In the genomic region with DNA sequence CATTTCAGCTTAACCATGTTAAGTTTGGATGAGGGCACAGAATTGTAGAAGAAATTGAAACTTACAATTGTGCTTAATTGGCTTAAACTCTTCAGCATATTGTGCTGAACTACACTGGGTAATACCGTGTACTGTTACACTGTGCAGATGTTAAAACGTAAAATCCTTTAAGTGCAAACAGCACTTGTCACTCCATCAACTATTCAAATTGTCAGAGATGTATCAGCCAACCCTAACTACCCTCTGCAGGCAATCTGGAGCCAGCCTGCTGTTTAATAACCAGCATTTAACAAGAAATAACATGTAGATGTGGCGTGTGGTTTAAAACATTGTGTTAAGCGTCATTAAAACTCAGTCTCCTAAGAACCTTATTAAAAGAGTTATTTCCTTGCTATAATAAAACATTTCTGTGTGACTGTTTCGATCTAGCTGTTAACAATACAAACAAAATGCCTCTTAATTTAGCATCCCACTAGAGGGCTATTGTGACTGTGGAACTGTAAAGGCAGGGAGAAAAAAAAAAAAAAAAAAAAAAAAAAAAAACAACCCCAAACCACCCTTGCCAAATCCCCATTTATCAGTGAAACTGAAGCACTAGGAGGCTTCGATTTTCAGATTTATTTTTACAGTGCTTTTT, we compare ENCODE assay signal across 24 mouse cellular contexts.
DNase-seq lines count a peak whose midpoint lies in the region; ATAC-seq lines count a peak whose summit lies in the region.
"Had no signal": no experiment of that assay in that cellular context is flagged by ENCODE, and none has a peak within 500 bp of the region (broad histone marks: within the 10 kb centered on the region; RNA-seq: fewer than 3 reads in every experiment).

No protein-coding gene starts in this region.

- H3K27ac ChIP-seq in embryonic facial prominence, embryonic 14.5 days (replicated peaks; ENCODE audit: low read depth, low read length) = no peak overlapping the region
- H3K27ac ChIP-seq in embryonic facial prominence, embryonic 10.5 days (replicated peaks) = no peak overlapping the region
- H3K27ac ChIP-seq in hindbrain, embryonic 16.5 days (ENCODE audit: low read depth, low read length) = no peak overlapping the region
- H3K27ac ChIP-seq in hindbrain, embryonic 10.5 days = no peak overlapping the region
- no peak overlapping the region for H3K27ac ChIP-seq in neural tube, embryonic 15.5 days (replicated peaks)
- H3K27ac ChIP-seq: heart, embryonic 15.5 days; kidney, postnatal 0 days; limb, embryonic 15.5 days; liver, embryonic 14.5 days; lung, embryonic 15.5 days; neural tube, embryonic 12.5 days; stomach, embryonic 15.5 days had no signal

- no peak overlapping the region for H3K4me3 ChIP-seq in embryonic facial prominence, embryonic 14.5 days (ENCODE audit: low read depth, low read length)
- no peak overlapping the region for H3K4me3 ChIP-seq in embryonic facial prominence, embryonic 10.5 days
- H3K4me3 ChIP-seq in hindbrain, embryonic 16.5 days (ENCODE audit: low read length) = no peak overlapping the region
- no peak overlapping the region for H3K4me3 ChIP-seq in hindbrain, embryonic 10.5 days
- H3K4me3 ChIP-seq in neural tube, embryonic 15.5 days (replicated peaks) = no peak overlapping the region
- H3K4me3 ChIP-seq: heart, embryonic 15.5 days; limb, embryonic 15.5 days; lung, embryonic 15.5 days; neural tube, embryonic 12.5 days; stomach, embryonic 15.5 days had no signal

- H3K4me2 ChIP-seq in embryonic facial prominence, embryonic 14.5 days (ENCODE audit: low read depth, low read length) = no peak overlapping the region
- H3K4me2 ChIP-seq in hindbrain, embryonic 16.5 days (ENCODE audit: low read length) = no peak overlapping the region
- no peak overlapping the region for H3K4me2 ChIP-seq in neural tube, embryonic 15.5 days
- H3K4me2 ChIP-seq: heart, embryonic 15.5 days; limb, embryonic 15.5 days; lung, embryonic 15.5 days; neural tube, embryonic 12.5 days; stomach, embryonic 15.5 days had no signal

- H3K9me3 ChIP-seq in embryonic facial prominence, embryonic 14.5 days (ENCODE audit: control insufficient read depth, low read length) = no peaks in the 10 kb centered on the region
- no peaks in the 10 kb centered on the region for H3K9me3 ChIP-seq in embryonic facial prominence, embryonic 10.5 days
- no peaks in the 10 kb centered on the region for H3K9me3 ChIP-seq in hindbrain, embryonic 16.5 days (ENCODE audit: control insufficient read depth, low read length)
- H3K9me3 ChIP-seq in hindbrain, embryonic 10.5 days = no peaks in the 10 kb centered on the region
- H3K9me3 ChIP-seq in neural tube, embryonic 15.5 days (replicated peaks) = no peaks in the 10 kb centered on the region
- H3K9me3 ChIP-seq: heart, embryonic 15.5 days; limb, embryonic 15.5 days; lung, embryonic 15.5 days; neural tube, embryonic 12.5 days; stomach, embryonic 15.5 days had no signal

- WGBS in embryonic facial prominence, embryonic 14.5 days = 62% methylated on average over 6 of the region's 6 CpGs
- 78% methylated on average over 6 of the region's 6 CpGs for WGBS in embryonic facial prominence, embryonic 10.5 days
- 64% methylated on average over 6 of the region's 6 CpGs for WGBS in hindbrain, embryonic 16.5 days
- 84% methylated on average over 6 of the region's 6 CpGs for WGBS in hindbrain, embryonic 10.5 days
- WGBS in neural tube, embryonic 15.5 days = 33% methylated on average over 6 of the region's 6 CpGs

- H3K27me3 ChIP-seq in embryonic facial prominence, embryonic 14.5 days (replicated peaks; ENCODE audit: control insufficient read depth, insufficient read depth, low read length) = no peaks in the 10 kb centered on the region
- no peaks in the 10 kb centered on the region for H3K27me3 ChIP-seq in embryonic facial prominence, embryonic 10.5 days (replicated peaks; ENCODE audit: low read depth, poor library complexity, severe bottlenecking)
- no peaks in the 10 kb centered on the region for H3K27me3 ChIP-seq in hindbrain, embryonic 16.5 days (replicated peaks; ENCODE audit: control insufficient read depth, insufficient read depth, low read length)
- H3K27me3 ChIP-seq in hindbrain, embryonic 10.5 days (ENCODE audit: insufficient read depth, poor library complexity, severe bottlenecking) = no peaks in the 10 kb centered on the region
- no peaks in the 10 kb centered on the region for H3K27me3 ChIP-seq in neural tube, embryonic 15.5 days (replicated peaks)
- H3K27me3 ChIP-seq: heart, embryonic 15.5 days; limb, embryonic 15.5 days; lung, embryonic 15.5 days; neural tube, embryonic 12.5 days; stomach, embryonic 15.5 days had no signal

- H3K36me3 ChIP-seq in embryonic facial prominence, embryonic 14.5 days (ENCODE audit: control insufficient read depth, insufficient read depth, low read length) = no peaks in the 10 kb centered on the region
- no peaks in the 10 kb centered on the region for H3K36me3 ChIP-seq in embryonic facial prominence, embryonic 10.5 days (replicated peaks)
- H3K36me3 ChIP-seq in hindbrain, embryonic 16.5 days (ENCODE audit: control insufficient read depth, insufficient read depth, low read length) = no peaks in the 10 kb centered on the region
- H3K36me3 ChIP-seq in hindbrain, embryonic 10.5 days = no peaks in the 10 kb centered on the region
- H3K36me3 ChIP-seq in neural tube, embryonic 15.5 days = no peaks in the 10 kb centered on the region
- H3K36me3 ChIP-seq: heart, embryonic 15.5 days; limb, embryonic 15.5 days; lung, embryonic 15.5 days; neural tube, embryonic 12.5 days; stomach, embryonic 15.5 days had no signal

- ATAC-seq in embryonic facial prominence, embryonic 14.5 days (ENCODE audit: low read depth) = no peak
- peak; percentile 42; the same call in 1 of the 2 replicates for ATAC-seq in hindbrain, embryonic 16.5 days
- ATAC-seq in neural tube, embryonic 15.5 days (ENCODE audit: low FRiP score) = peak; percentile 87
- ATAC-seq: inflammation-experienced regulatory T-cells, adult 6 months had no signal

- DNase-seq in embryonic facial prominence, embryonic 14.5 days (ENCODE audit: low spot score) = peak; percentile 7
- DNase-seq in embryonic facial prominence, embryonic 10.5 days (ENCODE audit: low spot score) = no peak
- DNase-seq in hindbrain, embryonic 10.5 days (ENCODE audit: low spot score) = no peak
- DNase-seq in forelimb bud, embryonic 11.5 days (ENCODE audit: low read depth, low spot score) = peak; percentile 60
- DNase-seq in ovary, adult 18-20 months (ENCODE audit: low spot score) = no peak
- DNase-seq: adrenal gland, postnatal 14 days; cerebellum, adult 8-10 months; gastrocnemius, postnatal 36 days; heart, postnatal 36 days; kidney, adult 18-20 months; lung, postnatal 4 days; midbrain, embryonic 14.5 days; thymus, adult 18-20 months; thymus, postnatal 36 days had no signal

- no peaks in the 10 kb centered on the region for H3K4me1 ChIP-seq in embryonic facial prominence, embryonic 14.5 days (ENCODE audit: control insufficient read depth, insufficient read depth, low read length)
- H3K4me1 ChIP-seq in embryonic facial prominence, embryonic 10.5 days = no peaks in the 10 kb centered on the region
- no peaks in the 10 kb centered on the region for H3K4me1 ChIP-seq in hindbrain, embryonic 16.5 days (ENCODE audit: control insufficient read depth, insufficient read depth, low read depth, low read length)
- H3K4me1 ChIP-seq in hindbrain, embryonic 10.5 days (replicated peaks) = no peaks in the 10 kb centered on the region
- no peaks in the 10 kb centered on the region for H3K4me1 ChIP-seq in neural tube, embryonic 15.5 days
- H3K4me1 ChIP-seq: heart, embryonic 15.5 days; limb, embryonic 15.5 days; lung, embryonic 15.5 days; neural tube, embryonic 12.5 days; stomach, embryonic 15.5 days had no signal

- H3K9ac ChIP-seq in embryonic facial prominence, embryonic 14.5 days (ENCODE audit: low read depth, low read length) = no peak overlapping the region
- no peak overlapping the region for H3K9ac ChIP-seq in hindbrain, embryonic 16.5 days (ENCODE audit: low read depth, low read length)
- H3K9ac ChIP-seq in neural tube, embryonic 15.5 days (replicated peaks) = no peak overlapping the region
- H3K9ac ChIP-seq: heart, embryonic 15.5 days; limb, embryonic 15.5 days; liver, embryonic 14.5 days; lung, embryonic 15.5 days; neural tube, embryonic 12.5 days; stomach, embryonic 15.5 days had no signal

Comparison
In these comparisons a context has a peak if more than half of its experiments do, and no peak if none do; other contexts are left out.
1. DNase-seq: peak in embryonic facial prominence, embryonic 14.5 days (single experiment) and forelimb bud, embryonic 11.5 days (single experiment); none in embryonic facial prominence, embryonic 10.5 days (single experiment), hindbrain, embryonic 10.5 days (single experiment) and ovary, adult 18-20 months (single experiment).